Mouse (Mus musculus) cerebellum, adult (tissue): ENCODE measurements around the gene Robo3.
A peak's percentile ranks its signal among the peaks of the same experiment; 100 is the strongest.

Experiments
- ATAC-seq: cut with Nextera tagmentation; 2 replicates; pipeline ENCODE4 v1.9.2; 2017; ENCODE audit warnings: mild to moderate bottlenecking, moderate library complexity, mixed read lengths; ENCODE audit not compliant: insufficient number of reproducible peaks, low FRiP score, low TSS enrichment

Robo3 gene

GRCm38 (mm10) chr9:37432026-37432666 is 900 bp downstream of the Robo3 start:
- no peak for ATAC-seq

- ATAC-seq = peak; percentile 82
Measured at GRCm38 (mm10) chr9:37430582-37430981, 2.5 kb downstream of the Robo3 start.

GRCm38 (mm10) chr9:37429326-37429725 is 3.7 kb downstream of the Robo3 start:
- no peak for ATAC-seq

GRCm38 (mm10) chr9:37421239-37421638 is 11.8 kb downstream of the Robo3 start:
- no peak for ATAC-seq

- ATAC-seq = peak; percentile 64
Measured at GRCm38 (mm10) chr9:37420676-37421075, 12.4 kb downstream of the Robo3 start.

- ATAC-seq = peak; percentile 51; the same call in 1 of the 2 replicates
Measured at GRCm38 (mm10) chr9:37418791-37419190, 14.3 kb downstream of the Robo3 start.

- ATAC-seq = no peak
Measured at GRCm38 (mm10) chr9:37414666-37415065, 18.4 kb downstream of the Robo3 start.

GRCm38 (mm10) chr9:37412989-37413388 is 20.1 kb downstream of the Robo3 start:
- no peak for ATAC-seq

- ATAC-seq = no peak
Measured at GRCm38 (mm10) chr9:37409698-37410445, 23.2 kb downstream of the Robo3 start.

GRCm38 (mm10) chr9:37407850-37408502 is 25.1 kb downstream of the Robo3 start:
- no peak for ATAC-seq

- ATAC-seq = peak; percentile 54; the same call in 1 of the 2 replicates
Measured at GRCm38 (mm10) chr9:37406372-37406771, 26.7 kb downstream of the Robo3 start.

GRCm38 (mm10) chr9:37403011-37403410 is 30.0 kb downstream of the Robo3 start:
- ATAC-seq = no peak

- no peak for ATAC-seq
Measured at GRCm38 (mm10) chr9:37402501-37402900, 30.5 kb downstream of the Robo3 start.

- no peak for ATAC-seq
Measured at GRCm38 (mm10) chr9:37401802-37402201, 31.2 kb downstream of the Robo3 start, which contains the start of gene Robo4. Robo4 (plus strand) TSS chr9:37401897.

- no peak for ATAC-seq
Measured at GRCm38 (mm10) chr9:37400585-37400984, 32.5 kb downstream of the Robo3 start.

GRCm38 (mm10) chr9:37393482-37394131 is 39.4 kb downstream of the Robo3 start:
- no peak for ATAC-seq

- no peak for ATAC-seq
Measured at GRCm38 (mm10) chr9:37392071-37392470, 41.0 kb downstream of the Robo3 start.

- no peak for ATAC-seq
Measured at GRCm38 (mm10) chr9:37390891-37391290, 42.2 kb downstream of the Robo3 start.

GRCm38 (mm10) chr9:37384284-37385182 is 48.5 kb downstream of the Robo3 start:
- no peak for ATAC-seq

GRCm38 (mm10) chr9:37383161-37383560 is 49.9 kb downstream of the Robo3 start:
- ATAC-seq = no peak
